Mouse (Mus musculus) forebrain, embryonic 16.5 days (tissue): ENCODE results near the gene 4930402H24Rik. TPM values are rescaled to one million over a fixed set of nuclear protein-coding genes. Genes with fewer than 3 reads are reported as not detected.

Experiments
- ATAC-seq: fragments of 200-750 bp; cut with Nextera tagmentation; 2 replicates; pipeline ENCODE4 v1.8.0; 2017; ENCODE audit warnings: mild to moderate bottlenecking, moderate library complexity
- H3K27ac ChIP-seq: fragments of 300-500 bp; sonication (generic); 2 replicates; pipeline ENCODE4 v1.5.1; 2014; ENCODE audit warnings: low read length, control low read depth
- H3K27me3 ChIP-seq: fragments of 300-500 bp; sonication (generic); replicated peaks from 2 replicates; pipeline ENCODE4 v1.6.1; 2014; ENCODE audit warnings: low read length; ENCODE audit not compliant: control insufficient read depth, insufficient read depth
- H3K36me3 ChIP-seq: fragments of 300-500 bp; sonication (generic); 2 replicates; pipeline ENCODE4 v1.6.1; 2014; ENCODE audit not compliant: control insufficient read depth, insufficient read depth
- H3K4me1 ChIP-seq: fragments of 300-500 bp; sonication (generic); replicated peaks from 2 replicates; pipeline ENCODE4 v1.6.1; 2014; ENCODE audit warnings: low read length; ENCODE audit not compliant: control insufficient read depth, insufficient read depth
- H3K4me2 ChIP-seq: fragments of 300-500 bp; sonication (generic); 2 replicates; pipeline ENCODE4 v1.6.1; 2014; ENCODE audit warnings: mild to moderate bottlenecking, low read length, control low read depth
- H3K4me3 ChIP-seq: fragments of 300-500 bp; sonication (generic); replicated peaks from 2 replicates; pipeline ENCODE4 v1.5.1; 2014; ENCODE audit warnings: mild to moderate bottlenecking, low read length, control low read depth
- H3K9ac ChIP-seq: fragments of 300-500 bp; sonication (generic); replicated peaks from 2 replicates; pipeline ENCODE4 v1.6.1; 2014; ENCODE audit warnings: low read depth, low read length, control low read depth
- H3K9me3 ChIP-seq: fragments of 300-500 bp; sonication (generic); 2 replicates; pipeline ENCODE4 v1.6.1; 2016; ENCODE audit warnings: low read length; ENCODE audit not compliant: control insufficient read depth
- WGBS: fragments of 180-500 bp; shearing (Covaris S2); extraction: QIAGEN DNeasy Blood & Tissue Kit; methylation state at CpG from one replicate; pipeline ENCODE4 v1.1.7; 2014; 5-methylcytosine and 5-hydroxymethylcytosine counted together
- polyA plus RNA-seq: library from polyadenylated mRNA; unstranded; fragments of >200 nt; fragmentation: Nextera tagmentation; extraction: Ambion mirVana; gene quantifications from 2 replicates; pipeline ENCODE4 v1.2.1, GENCODE M21; 2015

The 4930402H24Rik gene
- polyA plus RNA-seq, 1 experiment from 2014 or later, result 109 TPM

DNA sequence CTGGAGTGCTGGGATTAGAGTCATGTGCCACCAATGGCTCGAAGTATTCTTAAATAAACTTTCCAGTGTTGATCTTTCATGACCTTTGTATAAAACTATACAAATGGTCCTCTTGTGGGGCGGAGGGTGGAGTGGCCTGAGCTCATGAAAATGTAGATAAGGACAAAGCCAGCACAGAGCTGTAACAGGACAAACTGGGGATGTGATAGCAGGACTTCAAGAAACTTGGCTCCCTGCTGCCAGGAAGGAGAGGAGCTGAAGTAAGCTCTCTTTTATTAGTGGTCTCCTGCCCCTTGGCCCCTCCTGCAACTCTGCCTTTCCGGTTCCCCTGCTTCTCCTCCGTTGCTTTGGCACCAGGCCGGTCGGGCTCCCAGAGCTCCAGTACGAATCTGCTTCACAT, 129.6 kb downstream of the 4930402H24Rik start:
- Histone ChIP-seq H3K4me2 (no peak overlapping the region), H3K9ac (no peak overlapping the region), H3K4me3 (no peak overlapping the region), H3K27me3 (no peaks in the 10 kb centered on the region), H3K9me3 (no peaks in the 10 kb centered on the region), H3K36me3 (peaks cover 48% of the 10 kb centered on the region), H3K27ac (no peak overlapping the region), H3K4me1 (no peaks in the 10 kb centered on the region)
- 89% methylated on average over 7 of the region's 7 CpGs for WGBS
- no peak for ATAC-seq

DNA sequence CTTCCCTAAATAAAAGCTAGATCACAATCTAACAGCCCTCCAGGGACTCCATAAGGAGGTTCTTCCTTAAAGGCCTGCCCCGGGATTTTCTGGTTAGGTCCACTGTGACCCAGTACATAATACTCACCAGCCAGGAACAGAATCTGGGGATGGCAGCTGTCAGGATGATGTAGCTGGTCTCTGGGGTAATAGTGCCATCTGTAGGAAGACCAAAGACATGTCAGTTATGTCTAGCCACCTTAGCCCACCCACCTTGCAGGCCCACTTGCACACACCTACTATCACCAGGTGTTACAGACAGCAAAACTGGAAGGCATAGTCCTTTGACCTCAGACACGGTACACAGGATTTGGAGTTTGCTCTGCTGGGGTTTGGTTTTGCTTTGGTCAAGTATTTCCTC, 138.7 kb downstream of the 4930402H24Rik start:
- no peak overlapping the region for H3K27ac ChIP-seq
- WGBS, result 65% methylated on average over 2 of the region's 2 CpGs

DNA sequence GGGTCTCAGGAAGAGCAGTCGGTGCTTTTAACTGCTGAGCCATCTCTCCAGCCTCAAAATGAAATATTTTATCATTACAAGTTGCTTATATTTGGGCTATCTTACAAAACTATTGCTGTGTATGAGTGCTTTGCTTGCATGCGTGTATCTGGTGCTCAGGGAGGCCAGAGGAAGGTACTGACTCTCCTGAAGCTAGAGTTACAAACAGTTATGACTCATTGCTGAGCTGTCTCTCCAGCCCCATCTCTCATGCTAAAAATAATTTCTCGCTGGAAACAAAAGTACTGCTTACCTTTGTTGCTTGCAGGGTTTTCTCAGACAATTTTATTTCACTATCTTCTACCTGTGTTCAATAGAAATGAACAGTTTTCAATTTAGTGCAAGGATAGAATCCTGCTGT, 140.8 kb downstream of the 4930402H24Rik start:
- WGBS, result 92% methylated on average over 3 of the region's 3 CpGs
- no peak for ATAC-seq
- Histone ChIP-seq H3K4me1 (no peaks in the 10 kb centered on the region), H3K27me3 (no peaks in the 10 kb centered on the region), H3K27ac (no peak overlapping the region), H3K4me3 (no peak overlapping the region), H3K9me3 (no peaks in the 10 kb centered on the region), H3K4me2 (no peak overlapping the region), H3K36me3 (peaks cover 64% of the 10 kb centered on the region), H3K9ac (no peak overlapping the region)

More for the DNA sequence above, 138.7 kb downstream of the 4930402H24Rik start:
- Histone ChIP-seq H3K4me1 (no peaks in the 10 kb centered on the region), H3K9ac (no peak overlapping the region), H3K27me3 (no peaks in the 10 kb centered on the region), H3K4me2 (no peak overlapping the region), H3K4me3 (no peak overlapping the region), H3K36me3 (peaks cover 58% of the 10 kb centered on the region), H3K9me3 (no peaks in the 10 kb centered on the region)
- ATAC-seq, result no peak

DNA sequence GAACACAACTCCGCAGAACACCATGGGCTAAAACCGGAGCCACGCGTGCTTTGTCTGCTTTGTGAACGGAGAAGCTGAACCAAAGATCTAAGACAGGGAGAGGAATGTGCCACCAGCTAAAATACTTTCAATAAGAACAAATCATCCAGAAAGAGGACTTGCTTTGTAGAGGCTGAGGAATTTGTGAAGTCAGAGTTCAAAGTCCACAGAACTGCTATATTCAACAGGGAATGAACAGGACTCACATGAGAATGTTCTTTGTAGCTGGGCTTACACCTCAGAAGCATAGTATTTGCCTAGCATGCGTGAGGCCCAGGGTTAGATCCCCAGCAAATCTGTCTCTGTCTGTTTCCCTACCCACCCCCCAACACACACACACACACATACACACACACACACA, 145.3 kb downstream of the 4930402H24Rik start:
- ATAC-seq, result no peak
- Histone ChIP-seq H3K4me1 (no peaks in the 10 kb centered on the region), H3K9me3 (no peaks in the 10 kb centered on the region), H3K9ac (no peak overlapping the region), H3K27ac (no peak overlapping the region), H3K4me3 (no peak overlapping the region), H3K4me2 (no peak overlapping the region), H3K36me3 (peaks cover 48% of the 10 kb centered on the region), H3K27me3 (no peaks in the 10 kb centered on the region)
- WGBS, result 61% methylated on average over 6 of the region's 6 CpGs

DNA sequence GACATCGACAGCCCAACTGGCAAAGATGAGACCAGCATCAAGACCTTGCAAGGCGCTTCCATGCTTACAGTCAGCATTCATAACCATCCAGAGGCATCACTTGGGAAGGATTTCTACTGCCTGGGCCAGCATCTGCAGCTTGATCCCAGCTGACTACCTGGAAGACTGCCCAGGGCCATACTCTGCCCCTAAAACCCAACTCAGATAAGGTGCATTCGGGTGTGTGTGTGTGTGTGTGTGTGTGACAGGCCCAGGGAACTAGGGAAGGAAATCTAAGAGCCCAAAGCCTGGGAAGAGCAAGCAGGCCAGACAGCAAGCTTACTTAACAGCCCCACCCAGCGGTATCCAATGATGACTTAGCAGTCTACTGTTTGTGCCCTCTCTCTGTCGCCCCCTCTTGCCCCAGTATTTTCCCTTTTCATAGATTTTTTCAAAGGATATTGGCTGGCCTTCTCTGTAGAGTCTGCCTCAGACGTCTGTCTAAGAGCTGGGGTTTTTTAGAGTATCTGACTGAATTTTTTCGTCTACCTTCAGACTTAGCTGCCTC, 151.1 kb downstream of the 4930402H24Rik start:
- Histone ChIP-seq H3K4me3 (no peak overlapping the region), H3K27me3 (no peaks in the 10 kb centered on the region), H3K9me3 (no peaks in the 10 kb centered on the region), H3K9ac (no peak overlapping the region), H3K4me2 (no peak overlapping the region), H3K4me1 (no peaks in the 10 kb centered on the region), H3K27ac (no peak overlapping the region), H3K36me3 (peaks cover 10% of the 10 kb centered on the region)
- WGBS, result 61% methylated on average over 7 of the region's 7 CpGs
- ATAC-seq, result no peak

DNA sequence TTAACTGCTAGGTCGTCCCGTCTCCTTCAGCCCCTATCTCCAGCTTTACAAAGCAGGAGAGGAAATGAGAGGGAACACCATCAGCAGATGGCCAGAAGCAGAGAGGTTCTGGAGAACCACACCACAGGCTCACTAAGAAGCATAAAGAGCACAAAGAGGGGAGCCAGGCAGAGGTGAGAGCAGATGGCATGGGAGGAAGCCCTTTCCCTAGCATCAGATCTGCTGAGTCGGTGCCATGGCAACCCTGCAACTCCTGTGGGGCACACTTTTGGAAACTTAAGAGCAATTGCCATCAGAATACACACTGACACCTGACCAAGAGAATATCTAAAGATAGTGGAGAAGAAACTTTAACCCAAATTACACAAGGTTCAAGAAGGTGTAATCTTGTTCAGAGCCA, 151.6 kb downstream of the 4930402H24Rik start:
- no peaks in the 10 kb centered on the region for H3K4me1 ChIP-seq
- H3K9me3 ChIP-seq, result no peaks in the 10 kb centered on the region
- no peak overlapping the region for H3K4me3 ChIP-seq
- H3K27me3 ChIP-seq, result no peaks in the 10 kb centered on the region
- no peak overlapping the region for H3K9ac ChIP-seq
- H3K36me3 ChIP-seq, result peaks cover 10% of the 10 kb centered on the region
- no peak for ATAC-seq
- no peak overlapping the region for H3K4me2 ChIP-seq
- 84% methylated on average over 3 of the region's 3 CpGs for WGBS
- no peak overlapping the region for H3K27ac ChIP-seq

DNA sequence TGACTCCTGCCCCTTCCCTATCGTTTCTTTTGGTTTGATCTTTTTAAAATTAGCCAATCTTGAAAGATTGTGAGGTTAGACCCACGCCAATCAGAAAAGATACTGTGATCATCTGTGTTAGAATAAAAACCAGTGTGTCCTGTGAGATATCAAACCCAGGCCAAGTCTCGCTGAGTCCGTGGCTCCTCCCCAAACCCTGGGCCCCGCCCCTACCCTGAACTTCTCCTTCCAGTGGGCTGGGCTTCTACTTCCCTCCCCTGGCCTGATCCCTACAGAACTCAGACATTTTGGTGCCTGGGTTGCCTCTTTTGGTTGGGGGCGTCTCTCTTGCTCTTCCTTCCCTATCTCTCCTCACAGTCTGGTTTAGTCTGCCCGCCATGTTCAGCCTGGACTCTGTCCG, 155.8 kb downstream of the 4930402H24Rik start:
- peaks cover 29% of the 10 kb centered on the region for H3K36me3 ChIP-seq
- no peaks in the 10 kb centered on the region for H3K27me3 ChIP-seq
- no peaks in the 10 kb centered on the region for H3K4me1 ChIP-seq
- no peak overlapping the region for H3K27ac ChIP-seq
- no peak overlapping the region for H3K4me3 ChIP-seq
- no peak overlapping the region for H3K9ac ChIP-seq
- H3K4me2 ChIP-seq, result no peak overlapping the region
- H3K9me3 ChIP-seq, result no peaks in the 10 kb centered on the region
- WGBS, result 66% methylated on average over 8 of the region's 8 CpGs
- ATAC-seq, result no peak

DNA sequence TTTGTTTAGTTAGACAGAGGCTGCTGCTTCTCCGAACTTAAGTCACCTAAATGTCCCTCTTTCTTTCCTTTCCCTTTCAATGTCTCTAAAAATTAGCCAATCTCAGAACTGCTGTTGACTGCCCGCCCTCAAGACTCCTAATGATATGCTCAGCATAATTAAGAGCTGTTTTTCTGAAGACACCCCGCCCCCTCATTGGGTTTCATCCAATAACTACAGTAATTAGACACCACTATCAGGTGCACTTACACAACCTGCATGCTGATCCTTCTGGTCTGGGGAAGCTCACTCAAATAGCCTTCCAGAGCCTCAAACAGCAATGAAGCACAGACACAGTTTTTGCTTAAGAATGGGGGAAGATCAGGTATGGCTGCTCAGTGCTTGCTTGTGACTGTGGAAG, 156.5 kb downstream of the 4930402H24Rik start:
- peaks cover 36% of the 10 kb centered on the region for H3K36me3 ChIP-seq
- 47% methylated on average over 3 of the region's 3 CpGs for WGBS
- no peaks in the 10 kb centered on the region for H3K4me1 ChIP-seq
- no peak overlapping the region for H3K27ac ChIP-seq
- H3K9ac ChIP-seq, result no peak overlapping the region
- H3K4me2 ChIP-seq, result no peak overlapping the region
- H3K4me3 ChIP-seq, result no peak overlapping the region
- H3K9me3 ChIP-seq, result no peaks in the 10 kb centered on the region
- H3K27me3 ChIP-seq, result no peaks in the 10 kb centered on the region
- ATAC-seq, result no peak

DNA sequence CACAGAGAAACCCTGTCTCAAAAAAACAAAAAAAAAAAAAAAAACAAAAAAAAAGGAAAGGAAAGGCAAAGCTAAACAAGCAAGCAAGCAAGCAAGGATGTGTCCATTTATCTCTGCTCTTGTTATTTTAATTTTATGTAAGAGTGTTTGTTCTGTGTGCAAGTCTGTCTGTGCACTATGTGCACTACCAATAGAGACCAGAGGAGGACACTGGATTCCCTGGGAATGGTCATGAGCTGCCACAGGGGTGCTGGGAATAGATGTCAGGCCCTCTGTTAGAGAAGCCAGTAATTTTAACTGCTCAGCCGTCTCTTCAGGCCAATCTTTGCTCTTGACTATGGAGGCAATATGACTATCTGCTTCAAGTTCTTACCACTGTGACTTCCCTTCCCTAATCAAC, 162.6 kb downstream of the 4930402H24Rik start:
- Histone ChIP-seq H3K9ac (no peak overlapping the region), H3K27ac (no peak overlapping the region), H3K9me3 (no peaks in the 10 kb centered on the region), H3K4me2 (no peak overlapping the region), H3K27me3 (no peaks in the 10 kb centered on the region), H3K36me3 (peaks cover 66% of the 10 kb centered on the region), H3K4me3 (no peak overlapping the region), H3K4me1 (no peaks in the 10 kb centered on the region)
- ATAC-seq, result no peak
- WGBS, result 100% methylated on average over 1 of the region's 1 CpGs

DNA sequence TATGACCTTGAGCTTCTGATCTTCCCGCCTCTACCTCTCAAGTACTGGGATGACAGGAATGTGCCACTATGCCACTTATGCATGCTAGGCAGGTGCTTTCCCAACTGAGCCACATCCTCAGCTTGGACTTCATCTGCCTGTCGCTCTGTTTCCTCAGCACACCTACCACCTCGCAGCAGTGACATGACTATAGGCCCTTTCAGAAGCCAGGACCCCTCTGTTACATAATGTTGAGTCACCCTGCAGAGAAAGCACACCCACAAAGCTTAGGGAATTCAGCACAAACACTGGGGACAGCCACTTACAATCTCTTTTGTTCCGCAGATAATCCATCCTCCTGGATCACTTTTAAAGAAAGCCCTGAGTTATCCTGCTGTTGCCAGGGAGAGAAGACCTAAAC, 166.1 kb downstream of the 4930402H24Rik start:
- Histone ChIP-seq H3K9ac (no peak overlapping the region), H3K27ac (no peak overlapping the region), H3K4me3 (no peak overlapping the region), H3K36me3 (peaks cover 60% of the 10 kb centered on the region), H3K4me2 (no peak overlapping the region), H3K27me3 (no peaks in the 10 kb centered on the region), H3K4me1 (no peaks in the 10 kb centered on the region), H3K9me3 (no peaks in the 10 kb centered on the region)
- no peak for ATAC-seq
- WGBS, result 26% methylated on average over 4 of the region's 4 CpGs
